Mouse (Mus musculus): Measurements from ENCODE around the gene Eda2r. TPM values are rescaled to one million over a fixed set of nuclear protein-coding genes. Genes with fewer than 3 reads are reported as not detected.

Gene Eda2r
- polyA plus RNA-seq (2014; fragmentation: Nextera tagmentation; extraction: Ambion mirVana), result 1.1 and 1.6 TPM in 2 replicates

DNA sequence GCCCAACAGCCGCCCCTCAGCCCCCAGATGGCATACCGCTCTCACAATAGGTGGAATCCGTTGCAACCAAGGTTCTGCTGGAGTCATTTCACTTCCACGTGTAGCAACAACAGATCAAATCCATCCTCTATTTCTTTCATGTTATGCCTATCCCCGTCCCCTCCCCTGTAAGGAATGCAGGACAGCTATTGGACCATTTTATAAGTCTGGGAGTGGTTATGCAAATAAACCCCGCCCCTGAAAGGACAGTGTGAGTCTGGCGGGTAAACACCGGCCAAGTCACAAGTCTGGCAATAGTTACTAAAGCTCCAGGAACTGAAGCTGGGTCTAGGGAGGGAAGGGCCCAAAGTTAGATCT, at the start of gene Eda2r:
Eda2r (minus strand) TSS at position 152 of the 357 bp plus-strand sequence.
- no peaks in the 10 kb centered on the region for H3K27me3 ChIP-seq (ENCODE audit: control insufficient read depth, insufficient read depth, low read length)
- H3K4me3 ChIP-seq (ENCODE audit: low read depth, low read length), result no peak within 1 kb of the TSS
- H3K4me1 ChIP-seq (ENCODE audit: control insufficient read depth, insufficient read depth, low read length), result no peaks in the 10 kb centered on the region
- H3K9me3 ChIP-seq (ENCODE audit: control insufficient read depth, low read depth, low read length), result no peaks in the 10 kb centered on the region
- H3K36me3 ChIP-seq (ENCODE audit: control insufficient read depth, insufficient read depth, low read length), result no peaks in the 10 kb centered on the region
- peak; percentile 97 for ATAC-seq (ENCODE audit: insufficient number of reproducible peaks, insufficient read depth, low FRiP score, low read depth)
- no peak within 1 kb of the TSS for H3K9ac ChIP-seq (replicated peaks; ENCODE audit: low read depth, low read length)
- H3K4me2 ChIP-seq (replicated peaks; ENCODE audit: low read depth, low read length), result peak within 1 kb of the TSS; percentile 28
- WGBS, result 17% methylated on average over 8 of the region's 8 CpGs
- H3K27ac ChIP-seq (ENCODE audit: low read length), result no peak within 1 kb of the TSS

DNA sequence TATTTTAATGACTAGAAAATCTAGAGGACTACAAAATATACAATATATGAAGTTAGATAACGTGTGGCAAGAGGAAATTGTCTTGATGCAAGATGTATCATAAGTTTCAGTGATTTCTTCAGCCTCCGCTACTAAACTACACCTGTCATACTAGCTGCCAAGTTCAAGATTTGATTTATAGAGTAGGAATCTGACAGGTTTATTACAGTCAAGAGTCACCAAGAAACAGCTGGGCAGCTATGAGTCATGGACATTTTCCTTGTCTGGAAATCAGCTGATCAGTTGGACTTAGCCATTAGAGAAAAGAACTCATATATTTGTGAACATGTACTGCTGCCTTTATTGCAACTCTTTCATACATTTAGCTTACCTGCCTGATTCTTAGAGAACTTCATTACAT, 20.9 kb upstream of the Eda2r start:
- WGBS, result 69% methylated on average over 2 of the region's 2 CpGs
- Histone ChIP-seq H3K9ac (replicated peaks; ENCODE audit: low read depth, low read length) (no peak overlapping the region), H3K4me3 (ENCODE audit: low read depth, low read length) (no peak overlapping the region), H3K9me3 (ENCODE audit: control insufficient read depth, low read depth, low read length) (no peaks in the 10 kb centered on the region), H3K27ac (ENCODE audit: low read length) (no peak overlapping the region), H3K4me2 (replicated peaks; ENCODE audit: low read depth, low read length) (no peak overlapping the region), H3K36me3 (ENCODE audit: control insufficient read depth, insufficient read depth, low read length) (no peaks in the 10 kb centered on the region), H3K27me3 (ENCODE audit: control insufficient read depth, insufficient read depth, low read length) (no peaks in the 10 kb centered on the region), H3K4me1 (ENCODE audit: control insufficient read depth, insufficient read depth, low read length) (no peaks in the 10 kb centered on the region)
- ATAC-seq (ENCODE audit: insufficient number of reproducible peaks, insufficient read depth, low FRiP score, low read depth), result no peak

- no peak overlapping the region for H3K9ac ChIP-seq (replicated peaks; ENCODE audit: low read depth, low read length)
- H3K36me3 ChIP-seq (ENCODE audit: control insufficient read depth, insufficient read depth, low read length), result no peaks in the 10 kb centered on the region
- H3K9me3 ChIP-seq (ENCODE audit: control insufficient read depth, low read depth, low read length), result no peaks in the 10 kb centered on the region
- no peak for ATAC-seq (ENCODE audit: insufficient number of reproducible peaks, insufficient read depth, low FRiP score, low read depth)
- no peaks in the 10 kb centered on the region for H3K4me1 ChIP-seq (ENCODE audit: control insufficient read depth, insufficient read depth, low read length)
- no peak overlapping the region for H3K4me3 ChIP-seq (ENCODE audit: low read depth, low read length)
- WGBS, result 64% methylated on average over 1 of the region's 1 CpGs
- no peak overlapping the region for H3K4me2 ChIP-seq (replicated peaks; ENCODE audit: low read depth, low read length)
- H3K27me3 ChIP-seq (ENCODE audit: control insufficient read depth, insufficient read depth, low read length), result no peaks in the 10 kb centered on the region
- no peak overlapping the region for H3K27ac ChIP-seq (ENCODE audit: low read length)
Measured at GRCm38 (mm10) chrX:97378076-97378475, 1.1 kb upstream of the Eda2r start.

DNA sequence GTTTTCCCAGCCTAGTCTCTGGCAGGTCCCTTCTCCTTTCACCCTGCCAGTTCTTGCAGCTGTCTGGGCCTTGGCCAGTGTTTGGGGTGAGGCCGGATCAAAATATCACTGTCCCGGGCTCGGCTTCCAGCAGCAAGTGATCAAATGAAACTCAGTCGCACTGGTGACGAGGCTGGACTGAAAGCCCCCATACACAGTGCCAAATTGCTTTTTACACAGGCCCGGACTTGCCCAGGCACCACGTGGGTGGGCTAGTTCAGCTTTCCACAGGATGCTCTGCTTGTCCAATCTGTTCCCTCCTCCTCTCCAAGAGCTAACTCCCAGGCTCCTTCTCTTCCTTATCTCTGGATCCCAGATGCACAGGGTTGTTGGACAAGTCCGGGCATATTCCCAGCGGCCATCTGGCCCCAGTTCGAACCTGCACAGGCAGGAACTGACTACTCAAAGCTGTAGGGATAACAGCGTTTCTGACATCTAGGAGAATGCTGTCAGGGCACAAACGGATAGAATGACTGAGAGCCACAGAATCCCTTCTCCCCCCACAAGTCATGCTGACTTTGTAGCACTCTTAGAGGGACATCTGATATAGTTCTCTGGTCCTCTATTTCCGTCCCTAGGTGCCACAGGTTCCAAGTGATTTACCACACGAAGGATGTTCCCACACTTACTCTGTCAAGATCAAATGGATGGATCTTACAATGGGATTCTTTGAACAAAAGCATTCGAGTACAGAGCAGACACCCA, 523 bp downstream of the Eda2r start:
- peak; percentile 79; the same call in 1 of the 2 replicates for ATAC-seq (ENCODE audit: insufficient number of reproducible peaks, insufficient read depth, low FRiP score, low read depth)
- 27% methylated on average over 15 of the region's 15 CpGs for WGBS
- H3K4me3 ChIP-seq (ENCODE audit: low read depth, low read length), result no peak overlapping the region

DNA sequence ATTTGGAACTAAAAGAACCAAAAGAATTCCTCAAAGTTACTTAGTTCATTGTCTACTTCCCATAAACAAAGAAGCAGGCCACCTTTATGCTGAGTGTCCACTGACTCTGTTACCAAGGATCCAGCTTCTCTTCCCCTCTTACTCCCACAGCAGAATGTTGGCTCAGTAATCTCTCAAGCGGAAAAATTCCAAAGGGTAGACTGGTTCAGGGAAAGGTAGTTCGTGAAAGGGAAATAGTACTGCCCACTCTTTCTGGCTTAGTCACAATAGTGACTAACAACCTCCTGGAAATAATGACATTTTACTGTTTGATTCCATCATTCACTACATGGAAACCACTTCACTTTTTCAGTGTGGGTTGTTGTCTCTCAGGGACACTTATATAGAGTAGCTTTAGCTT, 4.2 kb downstream of the Eda2r start:
- 73% methylated on average over 2 of the region's 2 CpGs for WGBS
- no peak for ATAC-seq (ENCODE audit: insufficient number of reproducible peaks, insufficient read depth, low FRiP score, low read depth)
- no peak overlapping the region for H3K27ac ChIP-seq (ENCODE audit: low read length)

More for the DNA sequence above, 523 bp downstream of the Eda2r start:
- Histone ChIP-seq H3K9ac (replicated peaks; ENCODE audit: low read depth, low read length) (no peak overlapping the region), H3K4me1 (ENCODE audit: control insufficient read depth, insufficient read depth, low read length) (no peaks in the 10 kb centered on the region), H3K27me3 (ENCODE audit: control insufficient read depth, insufficient read depth, low read length) (no peaks in the 10 kb centered on the region), H3K9me3 (ENCODE audit: control insufficient read depth, low read depth, low read length) (no peaks in the 10 kb centered on the region), H3K36me3 (ENCODE audit: control insufficient read depth, insufficient read depth, low read length) (no peaks in the 10 kb centered on the region), H3K27ac (ENCODE audit: low read length) (no peak overlapping the region), H3K4me2 (replicated peaks; ENCODE audit: low read depth, low read length) (peak overlapping the region; percentile 28)

DNA sequence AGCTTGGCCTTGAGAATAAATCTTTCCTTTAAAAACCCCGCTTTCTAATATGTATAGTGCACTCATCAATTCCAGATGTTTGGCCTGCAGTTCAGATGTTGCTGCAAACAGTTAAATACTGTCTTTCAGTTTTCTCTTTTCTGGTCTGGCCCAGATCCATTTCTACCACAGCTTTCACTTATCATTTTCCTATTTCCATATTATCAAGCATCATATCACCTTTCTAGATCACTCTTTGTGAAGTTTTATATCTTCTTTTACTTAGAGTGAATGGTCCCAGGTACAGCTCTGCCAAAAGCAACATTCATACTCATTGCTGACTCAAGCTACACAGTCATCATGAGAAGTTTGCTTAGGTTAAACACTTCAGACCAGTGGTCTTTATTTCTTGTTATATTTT, 7.8 kb downstream of the Eda2r start:
- no peaks in the 10 kb centered on the region for H3K9me3 ChIP-seq (ENCODE audit: control insufficient read depth, low read depth, low read length)
- H3K27ac ChIP-seq (ENCODE audit: low read length), result no peak overlapping the region
- no peaks in the 10 kb centered on the region for H3K4me1 ChIP-seq (ENCODE audit: control insufficient read depth, insufficient read depth, low read length)
- H3K4me3 ChIP-seq (ENCODE audit: low read depth, low read length), result no peak overlapping the region
- WGBS, result 71% methylated on average over 1 of the region's 1 CpGs
- no peak for ATAC-seq (ENCODE audit: insufficient number of reproducible peaks, insufficient read depth, low FRiP score, low read depth)
- no peaks in the 10 kb centered on the region for H3K36me3 ChIP-seq (ENCODE audit: control insufficient read depth, insufficient read depth, low read length)
- no peaks in the 10 kb centered on the region for H3K27me3 ChIP-seq (ENCODE audit: control insufficient read depth, insufficient read depth, low read length)
- H3K4me2 ChIP-seq (replicated peaks; ENCODE audit: low read depth, low read length), result no peak overlapping the region
- H3K9ac ChIP-seq (replicated peaks; ENCODE audit: low read depth, low read length), result no peak overlapping the region

More for the DNA sequence above, 4.2 kb downstream of the Eda2r start:
- no peaks in the 10 kb centered on the region for H3K4me1 ChIP-seq (ENCODE audit: control insufficient read depth, insufficient read depth, low read length)
- H3K9me3 ChIP-seq (ENCODE audit: control insufficient read depth, low read depth, low read length), result no peaks in the 10 kb centered on the region
- no peak overlapping the region for H3K4me2 ChIP-seq (replicated peaks; ENCODE audit: low read depth, low read length)
- no peaks in the 10 kb centered on the region for H3K36me3 ChIP-seq (ENCODE audit: control insufficient read depth, insufficient read depth, low read length)
- H3K27me3 ChIP-seq (ENCODE audit: control insufficient read depth, insufficient read depth, low read length), result no peaks in the 10 kb centered on the region
- no peak overlapping the region for H3K4me3 ChIP-seq (ENCODE audit: low read depth, low read length)
- H3K9ac ChIP-seq (replicated peaks; ENCODE audit: low read depth, low read length), result no peak overlapping the region

DNA sequence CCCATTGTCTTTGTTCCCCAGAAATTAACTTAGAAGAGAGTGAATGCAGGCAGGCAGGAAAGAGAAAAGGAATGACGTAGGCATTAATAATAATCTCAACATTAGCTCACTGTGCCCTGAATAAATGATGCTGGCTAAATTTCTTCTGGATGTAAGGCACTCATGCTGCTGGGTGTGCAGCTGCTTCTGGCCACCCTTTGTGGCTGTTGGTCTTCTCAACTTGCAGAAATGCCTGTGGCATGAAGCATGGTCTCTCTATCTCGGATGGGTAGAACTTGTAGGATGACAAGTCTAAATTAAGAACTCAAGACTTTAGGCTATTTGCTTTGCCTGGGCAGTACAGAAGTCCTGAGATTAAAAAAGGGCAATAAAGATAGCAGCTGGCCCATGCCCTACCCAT, 8.3 kb downstream of the Eda2r start:
- H3K4me2 ChIP-seq (replicated peaks; ENCODE audit: low read depth, low read length), result no peak overlapping the region
- no peaks in the 10 kb centered on the region for H3K9me3 ChIP-seq (ENCODE audit: control insufficient read depth, low read depth, low read length)
- 84% methylated on average over 2 of the region's 2 CpGs for WGBS
- H3K4me1 ChIP-seq (ENCODE audit: control insufficient read depth, insufficient read depth, low read length), result no peaks in the 10 kb centered on the region
- no peak overlapping the region for H3K4me3 ChIP-seq (ENCODE audit: low read depth, low read length)
- no peak overlapping the region for H3K27ac ChIP-seq (ENCODE audit: low read length)
- H3K9ac ChIP-seq (replicated peaks; ENCODE audit: low read depth, low read length), result no peak overlapping the region
- H3K27me3 ChIP-seq (ENCODE audit: control insufficient read depth, insufficient read depth, low read length), result no peaks in the 10 kb centered on the region
- ATAC-seq (ENCODE audit: insufficient number of reproducible peaks, insufficient read depth, low FRiP score, low read depth), result no peak
- no peaks in the 10 kb centered on the region for H3K36me3 ChIP-seq (ENCODE audit: control insufficient read depth, insufficient read depth, low read length)

GRCm38 (mm10) chrX:97360919-97361318, 16.1 kb downstream of the Eda2r start:
- Histone ChIP-seq H3K9me3 (ENCODE audit: control insufficient read depth, low read depth, low read length) (no peaks in the 10 kb centered on the region), H3K4me1 (ENCODE audit: control insufficient read depth, insufficient read depth, low read length) (no peaks in the 10 kb centered on the region), H3K27me3 (ENCODE audit: control insufficient read depth, insufficient read depth, low read length) (no peaks in the 10 kb centered on the region), H3K4me2 (replicated peaks; ENCODE audit: low read depth, low read length) (no peak overlapping the region), H3K4me3 (ENCODE audit: low read depth, low read length) (no peak overlapping the region), H3K36me3 (ENCODE audit: control insufficient read depth, insufficient read depth, low read length) (no peaks in the 10 kb centered on the region), H3K9ac (replicated peaks; ENCODE audit: low read depth, low read length) (no peak overlapping the region), H3K27ac (ENCODE audit: low read length) (no peak overlapping the region)
- no peak for ATAC-seq (ENCODE audit: insufficient number of reproducible peaks, insufficient read depth, low FRiP score, low read depth)
- WGBS, result 50% methylated on average over 2 of the region's 2 CpGs

DNA sequence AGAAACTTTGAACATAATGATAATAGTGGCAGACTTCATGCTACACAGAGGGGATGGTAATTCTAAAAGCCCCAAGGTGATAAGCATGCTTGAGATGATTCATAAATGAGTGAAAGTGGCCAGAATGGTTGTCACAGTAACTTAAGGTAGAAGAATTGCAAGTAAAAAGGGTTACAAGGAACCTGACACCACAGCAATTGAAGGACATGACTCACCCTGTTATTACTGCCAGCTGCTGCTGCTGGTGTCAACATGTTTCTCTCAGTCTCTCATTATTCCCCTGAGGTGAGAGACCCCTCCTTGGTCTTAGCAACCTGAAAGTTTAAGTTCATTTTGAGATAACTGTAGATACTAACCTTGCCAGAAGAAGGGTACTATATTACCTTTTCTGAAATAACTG, 49.1 kb downstream of the Eda2r start:
- Histone ChIP-seq H3K4me1 (ENCODE audit: control insufficient read depth, insufficient read depth, low read length) (no peaks in the 10 kb centered on the region), H3K4me2 (replicated peaks; ENCODE audit: low read depth, low read length) (no peak overlapping the region), H3K36me3 (ENCODE audit: control insufficient read depth, insufficient read depth, low read length) (no peaks in the 10 kb centered on the region), H3K27me3 (ENCODE audit: control insufficient read depth, insufficient read depth, low read length) (no peaks in the 10 kb centered on the region), H3K4me3 (ENCODE audit: low read depth, low read length) (no peak overlapping the region), H3K27ac (ENCODE audit: low read length) (no peak overlapping the region), H3K9ac (replicated peaks; ENCODE audit: low read depth, low read length) (no peak overlapping the region), H3K9me3 (ENCODE audit: control insufficient read depth, low read depth, low read length) (no peaks in the 10 kb centered on the region)
- ATAC-seq (ENCODE audit: insufficient number of reproducible peaks, insufficient read depth, low FRiP score, low read depth), result no peak
